Mouse (Mus musculus): Measurements from ENCODE around the gene Atxn7l1. TPM values are rescaled to one million over a fixed set of nuclear protein-coding genes. Genes with fewer than 3 reads are reported as not detected.
A peak's percentile ranks its signal among the peaks of the same experiment; 100 is the strongest.
"Not testable (repeated sequence)": the region's sequence is repeated elsewhere in the genome, so short reads cannot be mapped to it uniquely, and the experiment has no call there.

Gene Atxn7l1
- polyA plus RNA-seq, 1 experiment from 2014 or later = 12.7 TPM

DNA sequence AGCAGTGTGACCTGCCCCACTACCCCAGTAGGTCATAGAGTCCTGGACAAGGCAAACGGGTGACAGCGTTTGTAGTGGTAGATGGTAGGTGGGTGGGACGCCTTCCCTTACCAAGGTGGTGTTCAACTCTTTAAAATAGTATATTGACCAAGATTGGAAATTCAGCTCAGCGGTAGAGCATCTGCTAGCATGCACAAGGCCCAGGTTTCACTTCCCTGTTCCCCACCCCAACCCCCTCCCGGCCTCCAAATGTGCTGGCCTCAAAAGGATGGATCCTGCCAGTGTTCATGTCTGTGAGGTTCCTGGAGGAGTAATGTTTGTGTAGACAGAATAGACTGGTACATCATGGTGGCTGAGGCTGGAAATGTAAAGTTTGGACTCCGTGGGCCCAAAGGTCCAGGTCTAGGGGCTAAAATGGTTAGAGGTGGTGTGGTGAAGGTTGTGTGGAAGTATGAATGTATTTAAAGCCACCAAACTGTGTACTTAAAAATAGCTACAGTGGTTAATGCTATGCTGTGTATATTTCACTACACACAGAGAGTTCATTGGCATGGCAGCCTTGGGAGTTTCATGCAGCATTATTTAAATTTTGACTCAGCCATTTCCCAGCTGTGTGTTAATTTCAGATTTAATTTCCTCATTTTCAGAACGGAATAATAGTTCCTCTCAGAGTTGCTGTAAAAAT, 9.0 kb downstream of the Atxn7l1 start:
- no peaks in the 10 kb centered on the region for H3K9me3 ChIP-seq
- H3K4me1 ChIP-seq (replicated peaks) = peaks cover 11% of the 10 kb centered on the region; the same call in 1 of the 2 replicates
- no peaks in the 10 kb centered on the region for H3K27me3 ChIP-seq (ENCODE audit: insufficient read depth, poor library complexity, severe bottlenecking)
- no peak overlapping the region for H3K4me3 ChIP-seq
- DNase-seq (ENCODE audit: low spot score) = no peak
- no peak overlapping the region for H3K27ac ChIP-seq
- WGBS = 93% methylated on average over 7 of the region's 7 CpGs
- H3K36me3 ChIP-seq = peaks cover 12% of the 10 kb centered on the region; the same call in 1 of the 2 replicates

GRCm38 (mm10) chr12:33158256-33158655, 10.8 kb downstream of the Atxn7l1 start:
- Histone ChIP-seq H3K27me3 (ENCODE audit: insufficient read depth, poor library complexity, severe bottlenecking) (no peaks in the 10 kb centered on the region), H3K27ac (0 out of 2 replicates have a peak overlapping the region, but pooled peaks have one; percentile 12)
- 81% methylated on average over 8 of the region's 8 CpGs for WGBS

GRCm38 (mm10) chr12:33160406-33160805, 12.9 kb downstream of the Atxn7l1 start:
- WGBS = 89% methylated on average over 7 of the region's 7 CpGs
- H3K9me3 ChIP-seq = no peaks in the 10 kb centered on the region
- no peak overlapping the region for H3K27ac ChIP-seq
- no peaks in the 10 kb centered on the region for H3K27me3 ChIP-seq (ENCODE audit: insufficient read depth, poor library complexity, severe bottlenecking)
- no peak overlapping the region for H3K4me3 ChIP-seq
- H3K36me3 ChIP-seq = peaks cover 4% of the 10 kb centered on the region; the same call in 1 of the 2 replicates
- peaks cover 17% of the 10 kb centered on the region; the same call in 1 of the 2 replicates for H3K4me1 ChIP-seq (replicated peaks)
- no peak for DNase-seq (ENCODE audit: low spot score)

More at GRCm38 (mm10) chr12:33158256-33158655, 10.8 kb downstream of the Atxn7l1 start:
- Histone ChIP-seq H3K36me3 (peaks cover 12% of the 10 kb centered on the region; the same call in 1 of the 2 replicates), H3K9me3 (no peaks in the 10 kb centered on the region), H3K4me1 (replicated peaks) (peaks cover 17% of the 10 kb centered on the region; the same call in 1 of the 2 replicates), H3K4me3 (no peak overlapping the region)
- DNase-seq (ENCODE audit: low spot score) = no peak

DNA sequence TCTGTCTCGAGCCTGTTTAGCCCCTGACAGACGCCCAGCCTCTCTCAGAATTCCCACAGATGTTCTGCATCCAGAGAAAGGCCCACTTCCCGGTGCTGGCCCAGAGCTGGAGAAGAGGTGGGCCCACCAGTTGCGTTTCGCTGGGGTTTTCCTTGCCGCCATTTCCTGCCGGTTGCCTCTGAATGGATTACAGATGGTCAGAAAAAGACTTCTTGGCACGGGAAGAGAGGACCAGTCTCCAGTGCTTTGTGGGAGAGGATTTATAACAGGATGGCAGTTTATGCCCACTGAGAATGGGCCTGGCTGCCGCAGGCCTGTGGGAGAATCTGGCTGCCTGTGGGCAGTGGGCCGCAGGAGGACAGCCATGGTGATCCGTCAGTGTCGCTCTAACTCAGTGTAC, 15.0 kb downstream of the Atxn7l1 start:
- DNase-seq (ENCODE audit: low spot score) = peak; percentile 20
- WGBS = 63% methylated on average over 12 of the region's 12 CpGs
- H3K36me3 ChIP-seq = no peaks in the 10 kb centered on the region
- no peaks in the 10 kb centered on the region for H3K9me3 ChIP-seq
- no peaks in the 10 kb centered on the region for H3K27me3 ChIP-seq (ENCODE audit: insufficient read depth, poor library complexity, severe bottlenecking)
- peak overlapping the region; percentile 56; the same call in 1 of the 2 replicates for H3K27ac ChIP-seq
- peaks cover 15% of the 10 kb centered on the region for H3K4me1 ChIP-seq (replicated peaks)
- H3K4me3 ChIP-seq = no peak overlapping the region

- not testable (repeated sequence) for H3K9me3 ChIP-seq; H3K4me3 ChIP-seq; H3K27me3 ChIP-seq (ENCODE audit: insufficient read depth, poor library complexity, severe bottlenecking); H3K36me3 ChIP-seq; DNase-seq (ENCODE audit: low spot score); H3K27ac ChIP-seq
- 94% methylated on average over 5 of the region's 5 CpGs for WGBS
- peaks cover 11% of the 10 kb centered on the region for H3K4me1 ChIP-seq (replicated peaks)
These were observed 16.5 kb downstream of the Atxn7l1 start for GRCm38 (mm10) chr12:33164019-33164418.

DNA sequence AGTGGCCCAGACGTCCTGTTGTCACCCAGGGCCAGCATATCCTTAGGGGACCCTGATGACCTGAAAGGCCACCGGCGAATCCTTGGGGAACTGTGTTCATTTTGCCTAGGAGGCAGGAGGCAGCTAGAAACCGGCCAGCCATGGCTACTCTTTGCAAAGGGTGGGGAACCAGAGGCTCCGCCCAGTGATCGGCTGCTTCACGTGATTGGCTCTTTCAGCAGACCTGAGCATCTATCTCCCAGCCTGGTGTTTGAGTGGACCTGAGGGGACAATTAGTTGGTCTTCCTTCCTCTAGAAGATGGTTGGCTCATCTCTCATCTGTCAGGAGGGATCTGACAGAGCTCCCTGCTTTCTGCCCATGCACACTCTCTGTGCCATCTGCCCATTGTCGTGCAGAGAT, 19.2 kb downstream of the Atxn7l1 start:
- no peaks in the 10 kb centered on the region for H3K27me3 ChIP-seq (ENCODE audit: insufficient read depth, poor library complexity, severe bottlenecking)
- 51% methylated on average over 8 of the region's 8 CpGs for WGBS
- 0 out of 2 replicates have a peak, but pooled peaks cover 3% of the 10 kb centered on the region for H3K36me3 ChIP-seq
- DNase-seq (ENCODE audit: low spot score) = no peak
- H3K9me3 ChIP-seq = no peaks in the 10 kb centered on the region
- H3K27ac ChIP-seq = no peak overlapping the region
- H3K4me1 ChIP-seq (replicated peaks) = peaks cover 11% of the 10 kb centered on the region
- no peak overlapping the region for H3K4me3 ChIP-seq

GRCm38 (mm10) chr12:33167545-33167944, 20.1 kb downstream of the Atxn7l1 start:
- H3K9me3 ChIP-seq = no peaks in the 10 kb centered on the region
- H3K36me3 ChIP-seq = 0 out of 2 replicates have a peak, but pooled peaks cover 3% of the 10 kb centered on the region
- DNase-seq (ENCODE audit: low spot score) = no peak
- 89% methylated on average over 5 of the region's 5 CpGs for WGBS
- peaks cover 9% of the 10 kb centered on the region for H3K4me1 ChIP-seq (replicated peaks)
- H3K27ac ChIP-seq = no peak overlapping the region
- no peaks in the 10 kb centered on the region for H3K27me3 ChIP-seq (ENCODE audit: insufficient read depth, poor library complexity, severe bottlenecking)
- no peak overlapping the region for H3K4me3 ChIP-seq

DNA sequence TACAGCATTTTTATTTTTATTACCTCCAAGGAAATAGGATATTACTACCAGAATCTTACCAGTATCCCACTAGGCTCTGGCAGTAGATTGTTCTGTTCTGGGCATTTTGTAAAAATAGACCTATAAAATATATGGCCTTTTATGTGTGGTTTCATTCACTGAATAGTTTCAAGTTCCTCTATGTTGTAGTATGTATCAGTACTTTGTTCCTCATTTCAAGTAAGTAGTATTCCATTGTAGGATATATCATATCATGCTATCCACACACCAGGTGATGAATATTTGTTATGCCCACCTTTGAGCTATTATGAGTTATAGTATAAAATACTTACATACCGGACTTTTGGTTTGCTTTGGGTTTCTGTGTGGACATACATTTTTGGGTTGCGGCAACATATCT, 21.0 kb downstream of the Atxn7l1 start:
- no peaks in the 10 kb centered on the region for H3K9me3 ChIP-seq
- no peak overlapping the region for H3K4me3 ChIP-seq
- peaks cover 5% of the 10 kb centered on the region; the same call in 1 of the 2 replicates for H3K4me1 ChIP-seq (replicated peaks)
- H3K27ac ChIP-seq = no peak overlapping the region
- H3K27me3 ChIP-seq (ENCODE audit: insufficient read depth, poor library complexity, severe bottlenecking) = no peaks in the 10 kb centered on the region
- no peak for DNase-seq (ENCODE audit: low spot score)
- 0 out of 2 replicates have a peak, but pooled peaks cover 3% of the 10 kb centered on the region for H3K36me3 ChIP-seq
- 98% methylated on average over 2 of the region's 2 CpGs for WGBS

DNA sequence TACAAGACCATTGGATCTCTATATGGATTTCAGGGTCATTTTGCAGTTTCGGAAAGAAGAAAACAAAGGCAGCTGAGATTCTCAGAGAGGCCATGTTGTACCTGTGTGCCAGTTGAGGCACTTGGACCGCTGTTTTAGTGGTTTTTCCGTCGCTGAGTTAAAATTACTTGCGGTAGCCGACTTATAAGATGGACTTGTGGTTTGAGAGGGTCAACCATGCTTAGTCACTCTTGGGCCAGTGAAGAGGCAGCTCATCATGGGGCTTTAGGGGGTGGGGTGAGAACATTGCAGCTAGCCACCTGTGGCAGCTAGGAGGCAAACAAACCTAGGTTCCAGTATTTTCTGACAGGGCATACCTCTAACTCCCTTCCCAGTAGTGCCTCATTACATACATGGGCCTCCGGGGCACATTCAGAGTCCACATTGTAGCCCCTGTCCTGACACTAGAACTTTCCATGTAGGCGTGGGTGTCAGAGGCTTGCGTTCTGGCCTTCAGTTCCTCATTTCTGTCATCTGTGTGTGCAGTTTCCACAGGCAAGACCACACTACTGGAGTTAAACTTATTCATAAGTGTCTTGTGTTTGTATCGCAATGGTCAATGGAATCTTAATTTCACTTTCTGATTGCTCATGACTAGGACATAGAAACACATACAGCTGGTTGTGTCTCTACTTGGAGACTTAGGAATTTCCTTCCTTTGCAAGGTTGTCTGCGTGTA, 22.4 kb downstream of the Atxn7l1 start:
- H3K4me3 ChIP-seq = no peak overlapping the region
- H3K9me3 ChIP-seq = no peaks in the 10 kb centered on the region
- no peak for DNase-seq (ENCODE audit: low spot score)
- 0 out of 2 replicates have a peak, but pooled peaks cover 1% of the 10 kb centered on the region for H3K27me3 ChIP-seq (ENCODE audit: insufficient read depth, poor library complexity, severe bottlenecking)
- no peak overlapping the region for H3K27ac ChIP-seq
- H3K4me1 ChIP-seq (replicated peaks) = peaks cover 18% of the 10 kb centered on the region
- 0 out of 2 replicates have a peak, but pooled peaks cover 3% of the 10 kb centered on the region for H3K36me3 ChIP-seq
- WGBS = 92% methylated on average over 11 of the region's 11 CpGs

GRCm38 (mm10) chr12:33170822-33171221, 23.3 kb downstream of the Atxn7l1 start:
- H3K27ac ChIP-seq = no peak overlapping the region
- no peak for DNase-seq (ENCODE audit: low spot score)
- H3K27me3 ChIP-seq (ENCODE audit: insufficient read depth, poor library complexity, severe bottlenecking) = 0 out of 2 replicates have a peak, but pooled peaks cover 5% of the 10 kb centered on the region
- H3K4me3 ChIP-seq = no peak overlapping the region
- H3K4me1 ChIP-seq (replicated peaks) = peaks cover 26% of the 10 kb centered on the region
- H3K9me3 ChIP-seq = no peaks in the 10 kb centered on the region
- WGBS = 93% methylated on average over 7 of the region's 7 CpGs
- H3K36me3 ChIP-seq = 0 out of 2 replicates have a peak, but pooled peaks cover 3% of the 10 kb centered on the region

DNA sequence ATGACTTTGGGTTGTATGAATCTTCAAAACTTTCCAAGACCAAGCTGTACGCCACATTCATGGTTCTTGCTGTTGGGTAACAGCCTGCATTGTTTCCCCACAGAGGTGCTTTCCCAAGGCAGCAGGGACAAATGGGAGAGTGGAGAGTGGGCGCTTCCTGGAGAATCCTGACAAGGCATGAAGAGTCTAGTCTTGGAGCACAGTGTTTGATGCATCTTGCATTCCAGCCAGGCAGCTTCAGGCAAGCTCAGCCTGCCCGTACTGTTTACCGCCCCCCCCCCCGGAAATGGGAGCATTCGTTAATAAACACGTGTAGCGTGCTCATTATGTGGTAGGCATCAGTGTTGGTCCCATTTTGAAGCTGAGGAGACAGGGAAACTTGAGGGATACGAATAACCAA, 25.4 kb downstream of the Atxn7l1 start:
- no peak for DNase-seq (ENCODE audit: low spot score)
- Histone ChIP-seq H3K27ac (no peak overlapping the region), H3K36me3 (0 out of 2 replicates have a peak, but pooled peaks cover 3% of the 10 kb centered on the region), H3K27me3 (ENCODE audit: insufficient read depth, poor library complexity, severe bottlenecking) (peaks cover 14% of the 10 kb centered on the region), H3K4me1 (replicated peaks) (peaks cover 35% of the 10 kb centered on the region), H3K4me3 (no peak overlapping the region), H3K9me3 (no peaks in the 10 kb centered on the region)
- WGBS = 90% methylated on average over 9 of the region's 9 CpGs

DNA sequence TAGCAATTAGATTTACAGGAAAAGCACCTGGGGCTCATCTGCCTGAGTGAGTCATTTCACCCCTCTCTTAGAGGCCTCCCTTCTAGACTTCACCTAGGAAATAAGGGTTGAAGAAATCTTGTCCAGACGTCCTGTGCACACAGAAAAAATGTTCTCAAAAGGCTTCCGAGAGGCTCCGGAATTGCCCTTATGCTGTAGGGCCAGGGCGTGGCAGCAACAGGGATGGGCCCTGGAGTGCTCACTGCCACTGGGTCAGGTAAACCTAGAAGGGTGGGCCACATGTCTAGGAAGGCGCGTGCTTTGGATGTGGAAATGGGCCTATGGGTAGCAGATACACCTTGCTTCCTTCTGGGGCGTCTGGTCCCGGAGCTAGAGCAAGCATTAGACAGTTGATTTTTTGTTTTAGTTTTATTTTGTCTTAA, 26.2 kb downstream of the Atxn7l1 start:
- 89% methylated on average over 8 of the region's 8 CpGs for WGBS
- no peak for DNase-seq (ENCODE audit: low spot score)
- H3K27me3 ChIP-seq (ENCODE audit: insufficient read depth, poor library complexity, severe bottlenecking) = peaks cover 14% of the 10 kb centered on the region
- H3K9me3 ChIP-seq = no peaks in the 10 kb centered on the region
- no peak overlapping the region for H3K4me3 ChIP-seq
- 0 out of 2 replicates have a peak, but pooled peaks cover 3% of the 10 kb centered on the region for H3K36me3 ChIP-seq
- H3K4me1 ChIP-seq (replicated peaks) = peaks cover 35% of the 10 kb centered on the region
- no peak overlapping the region for H3K27ac ChIP-seq

- no peak for DNase-seq (ENCODE audit: low spot score)
- peaks cover 35% of the 10 kb centered on the region for H3K4me1 ChIP-seq (replicated peaks)
- peaks cover 14% of the 10 kb centered on the region for H3K27me3 ChIP-seq (ENCODE audit: insufficient read depth, poor library complexity, severe bottlenecking)
- H3K9me3 ChIP-seq = no peaks in the 10 kb centered on the region
- 58% methylated on average over 7 of the region's 7 CpGs for WGBS
- no peak overlapping the region for H3K4me3 ChIP-seq
- no peak overlapping the region for H3K27ac ChIP-seq
- 0 out of 2 replicates have a peak, but pooled peaks cover 3% of the 10 kb centered on the region for H3K36me3 ChIP-seq
These were observed 26.7 kb downstream of the Atxn7l1 start for GRCm38 (mm10) chr12:33174171-33174570.

All from hindbrain, embryonic 10.5 days (tissue).